Mouse (Mus musculus): ENCODE measurements around the gene Bcl2l12.

DNA sequence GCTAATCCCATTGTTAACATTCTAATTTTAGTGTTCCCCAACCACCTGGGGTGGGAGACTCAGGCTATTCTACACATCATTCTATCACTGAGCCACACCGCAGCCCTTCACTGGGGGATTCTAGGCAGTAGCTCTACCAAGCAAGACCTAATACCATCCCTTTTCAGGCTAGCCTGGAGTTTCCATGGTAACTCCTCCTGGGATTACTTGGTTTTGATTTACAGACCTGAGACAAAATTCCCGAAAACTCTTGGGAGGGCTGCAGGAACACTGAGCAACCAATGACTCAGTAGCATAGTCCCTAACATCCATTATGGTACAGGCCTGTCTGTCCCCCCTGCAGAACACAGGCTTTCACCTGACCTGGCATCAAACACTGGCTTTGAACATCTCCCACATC, 27.7 kb upstream of the Bcl2l12 start:
- TF ChIP-seq EP300 (optimal IDR thresholded peaks at IDR 0.05) (no peak), CTCF (IDR thresholded peaks at IDR 0.05; ENCODE audit: low read depth) (no peak)
